Mouse (Mus musculus) thymus, postnatal 10 days (tissue): Measurements from ENCODE around the gene Cacng3.

ENCODE experiments used
- DNase-seq, 2 experiments: peaks; one replicate each; pipeline ENCODE4 v3.0.0; 2021; ENCODE audit warnings: low spot score in 2 of 2

The Cacng3 gene

DNA sequence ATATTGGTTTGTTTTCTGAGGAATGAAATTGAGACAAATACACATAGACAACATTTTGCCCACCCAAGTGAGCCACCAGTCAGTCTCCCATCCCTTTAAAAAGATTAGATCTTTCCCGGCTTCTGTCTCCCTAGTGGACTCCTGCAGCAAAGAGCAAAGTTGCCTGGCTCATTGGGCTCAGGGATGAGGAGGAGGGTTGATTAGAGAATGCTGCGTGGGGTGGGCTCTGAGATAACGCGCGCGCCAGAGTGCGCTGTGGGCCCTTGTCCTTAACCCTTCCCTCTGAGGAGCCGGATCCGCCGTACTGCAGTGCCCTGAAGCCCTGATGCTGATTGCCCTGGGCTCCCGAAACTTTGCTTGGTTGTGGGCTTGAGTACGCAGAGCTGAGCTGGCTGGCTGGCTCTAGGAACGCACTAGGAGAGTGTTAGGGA is at the start of gene Cacng3:
Gene Cacng3, plus strand, starts transcription at position 51 of the 431 bp plus-strand sequence.
- DNase-seq, result no peak

DNA sequence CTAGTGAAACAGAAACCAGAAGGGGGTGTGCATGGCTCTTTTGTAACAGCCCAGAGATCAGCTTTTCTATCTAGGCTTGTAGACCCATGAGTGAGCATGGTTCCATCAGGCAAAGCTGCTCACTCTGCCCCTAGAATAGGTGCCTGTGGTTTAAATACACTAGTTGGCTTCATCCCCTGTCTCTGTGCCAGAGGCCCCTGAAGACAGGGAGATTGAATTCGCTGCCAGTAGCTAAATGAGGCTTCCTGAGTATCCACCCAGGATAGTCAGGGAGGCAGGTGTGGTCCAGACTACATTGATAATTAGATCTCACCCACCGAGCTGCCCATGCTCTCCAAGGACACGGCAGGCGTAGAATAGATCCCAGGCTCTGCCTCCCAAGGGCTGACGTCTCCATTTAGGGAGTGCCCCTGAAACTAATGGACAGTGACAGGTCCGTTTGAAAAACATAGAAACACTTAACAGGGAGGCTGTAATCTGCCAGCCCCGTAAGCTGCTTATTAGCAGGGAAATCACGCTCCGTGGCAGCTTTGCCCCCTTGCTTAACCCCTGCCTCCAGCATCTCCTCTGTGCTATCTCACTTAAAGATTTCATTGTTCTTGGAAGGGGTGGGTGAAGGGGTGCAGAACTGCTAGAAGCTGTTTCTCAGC is 48.0 kb upstream of the Cacng3 start:
- DNase-seq, result no peak

DNA sequence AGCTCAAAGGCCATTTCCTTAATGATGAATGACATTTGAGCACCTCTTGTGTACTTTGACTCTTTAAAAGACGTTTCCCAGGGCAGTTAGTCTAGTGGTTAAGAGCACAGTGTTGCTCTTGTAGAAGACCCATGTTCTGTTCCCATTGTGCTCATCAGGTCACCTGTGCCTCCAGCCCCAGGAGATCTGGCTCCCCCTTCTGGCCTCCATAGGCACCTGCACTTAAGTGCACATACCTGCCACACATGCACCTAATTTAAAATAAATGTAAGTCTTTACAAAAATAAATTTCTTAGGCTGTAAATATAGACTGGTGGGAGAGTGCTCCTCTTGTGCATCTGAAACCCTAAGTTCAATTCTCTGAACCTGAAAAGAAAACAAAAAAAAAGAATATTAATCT is 46.5 kb upstream of the Cacng3 start:
- DNase-seq, result no peak

DNA sequence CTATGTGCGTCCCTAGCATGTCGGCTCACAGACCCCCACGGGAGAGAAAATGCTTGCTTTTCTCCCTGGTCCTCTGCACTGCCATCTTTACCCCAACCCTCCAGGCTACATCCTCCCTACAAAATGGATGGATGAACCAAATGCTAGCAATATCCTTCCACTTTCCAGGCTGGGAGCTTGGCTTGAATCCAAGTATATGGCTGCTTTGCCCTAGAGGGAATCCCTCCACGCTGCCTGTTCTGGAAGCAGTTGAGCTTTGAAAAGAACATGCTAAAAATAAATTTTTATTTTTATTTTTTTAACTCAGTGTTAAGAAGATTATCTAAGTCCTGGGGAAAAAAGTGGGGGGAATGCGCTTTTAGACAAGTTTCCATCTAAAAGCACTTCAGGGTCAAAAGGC is 42.2 kb upstream of the Cacng3 start:
- DNase-seq, result no peak

GRCm38 (mm10) chr7:122630386-122630785 is 39.9 kb upstream of the Cacng3 start:
- no peak for DNase-seq

DNA sequence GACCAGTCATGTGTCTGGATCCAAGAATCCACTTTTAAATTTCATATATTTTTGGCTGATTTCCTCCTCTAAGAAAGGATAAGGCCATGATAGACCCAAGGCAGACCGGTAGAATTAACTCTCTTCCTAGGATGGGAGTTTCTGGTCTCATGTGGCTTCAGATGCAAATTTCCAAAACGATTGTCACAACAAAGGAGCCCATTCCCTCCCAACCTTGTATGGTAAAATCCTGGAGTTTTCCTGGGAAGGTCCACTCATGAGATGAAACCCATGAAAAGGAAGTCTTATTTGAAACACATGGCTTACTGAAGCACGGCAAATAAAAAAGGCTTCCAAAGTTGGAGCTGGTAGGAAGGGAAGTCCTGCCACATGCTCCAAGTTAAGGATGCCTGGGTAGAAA is 39.1 kb upstream of the Cacng3 start:
- DNase-seq, result no peak

DNA sequence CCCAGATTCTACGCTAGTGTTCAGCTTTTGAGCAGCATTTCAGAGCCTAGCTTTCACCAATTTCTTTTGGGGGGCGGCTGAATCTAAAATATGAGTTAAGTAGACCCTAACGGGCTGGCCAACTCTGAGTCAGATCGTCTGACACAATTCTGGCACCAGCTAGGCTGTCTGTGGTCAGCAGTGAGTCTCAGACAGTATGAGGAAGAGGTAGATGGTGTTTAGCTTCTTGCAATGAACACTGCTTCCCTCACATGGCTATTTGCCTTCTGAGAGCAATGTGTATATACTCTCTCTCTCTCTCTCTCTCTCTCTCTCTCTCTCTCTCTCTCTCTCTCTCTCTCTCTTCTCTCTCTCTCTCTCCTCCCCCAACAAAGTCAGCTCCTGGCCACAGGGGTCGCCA is 37.3 kb upstream of the Cacng3 start:
- DNase-seq, result no peak

GRCm38 (mm10) chr7:122633463-122633862 is 36.8 kb upstream of the Cacng3 start:
- DNase-seq, result no peak

DNA sequence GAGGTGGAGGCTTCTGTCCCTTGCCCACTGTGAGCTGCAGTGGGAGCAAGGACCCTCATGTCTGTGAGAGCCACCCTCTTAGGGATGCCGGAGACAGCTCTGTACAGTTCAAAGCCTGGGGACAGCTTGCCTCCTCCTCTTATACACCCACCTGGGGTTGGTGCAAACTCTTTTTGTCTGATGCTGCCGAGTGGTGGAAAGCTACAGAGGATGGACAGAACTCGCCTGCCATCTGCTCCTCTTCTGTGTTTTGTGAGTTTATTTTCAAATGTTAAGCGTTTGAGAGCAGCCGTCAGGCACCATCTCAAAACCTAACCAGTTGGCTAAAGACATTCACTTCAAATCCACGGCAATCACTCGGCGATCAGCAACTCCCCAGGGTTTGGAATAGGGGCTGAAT is 26.6 kb upstream of the Cacng3 start:
- no peak for DNase-seq

- no peak for DNase-seq
These were observed 21.0 kb upstream of the Cacng3 start for GRCm38 (mm10) chr7:122649306-122649705.

DNA sequence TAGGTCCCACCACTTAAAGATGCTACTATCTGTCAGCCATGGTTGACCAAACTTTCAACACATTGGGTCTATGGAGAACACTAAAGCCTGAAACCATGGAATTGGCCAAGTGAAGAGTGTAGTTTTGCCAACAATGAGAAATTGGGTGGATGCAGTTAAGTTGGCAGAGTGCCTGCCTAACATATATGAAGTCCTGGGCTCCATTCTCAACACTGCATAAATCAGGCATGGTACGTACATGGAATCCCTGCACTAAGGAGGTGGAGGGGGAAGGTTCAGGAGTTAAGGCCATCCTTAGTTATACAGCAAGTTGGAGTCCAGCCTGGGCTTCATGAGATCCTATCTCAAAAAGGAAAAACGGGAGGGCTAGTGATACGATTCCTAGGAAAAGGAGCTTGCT is 17.8 kb upstream of the Cacng3 start:
- DNase-seq, result no peak

DNA sequence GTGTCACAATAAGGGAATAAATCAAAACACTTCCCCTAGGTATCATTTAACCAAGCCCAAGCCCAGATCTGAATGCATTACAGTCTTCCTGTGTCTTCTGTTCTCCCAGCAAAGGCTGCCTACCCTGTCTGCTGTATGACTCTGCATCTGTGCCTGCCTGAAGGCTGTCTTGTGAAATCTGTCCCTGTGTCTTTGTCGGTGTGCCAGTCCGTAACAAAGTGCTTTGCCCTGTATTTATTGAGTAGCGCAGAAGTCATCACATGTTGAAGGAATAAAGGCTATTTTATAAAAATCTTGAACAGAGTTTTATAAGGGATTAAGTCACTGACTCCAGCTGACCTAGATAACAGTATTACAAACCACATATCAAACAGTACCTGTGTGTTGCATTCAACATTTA is 13.6 kb upstream of the Cacng3 start:
- no peak for DNase-seq

DNA sequence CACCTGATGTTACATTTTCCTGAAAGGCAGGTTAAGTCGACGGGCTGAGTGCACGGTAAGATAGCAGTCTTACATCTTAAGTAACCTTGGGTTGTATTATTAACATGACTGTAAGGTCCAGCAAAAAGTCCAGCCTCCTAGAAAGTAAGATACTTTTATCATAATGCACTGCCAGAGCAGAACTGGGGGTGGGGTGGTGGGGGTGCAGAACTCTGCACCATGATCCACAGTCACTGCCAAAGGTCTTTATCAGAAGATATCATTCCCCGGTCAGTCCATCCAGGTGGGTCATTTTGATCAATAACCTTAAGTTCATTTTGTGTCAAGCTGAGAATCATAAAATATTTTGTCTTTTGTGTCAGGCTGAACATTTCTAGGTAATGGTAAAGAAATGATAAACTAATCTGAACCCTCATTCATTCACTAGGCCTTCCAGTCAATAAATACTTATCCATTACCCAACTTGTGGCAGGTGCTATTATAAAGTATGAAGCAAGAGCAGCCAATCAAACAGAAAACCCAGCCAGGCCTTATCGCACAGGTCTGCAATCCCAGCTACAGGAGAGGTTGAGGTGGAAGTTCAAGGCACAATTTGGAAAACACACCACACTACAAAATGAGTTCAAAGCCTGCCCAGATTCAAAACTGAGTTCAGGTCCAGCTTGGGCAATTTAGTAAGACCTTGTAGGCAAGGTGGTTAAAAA is 12.7 kb upstream of the Cacng3 start:
- no peak for DNase-seq

DNA sequence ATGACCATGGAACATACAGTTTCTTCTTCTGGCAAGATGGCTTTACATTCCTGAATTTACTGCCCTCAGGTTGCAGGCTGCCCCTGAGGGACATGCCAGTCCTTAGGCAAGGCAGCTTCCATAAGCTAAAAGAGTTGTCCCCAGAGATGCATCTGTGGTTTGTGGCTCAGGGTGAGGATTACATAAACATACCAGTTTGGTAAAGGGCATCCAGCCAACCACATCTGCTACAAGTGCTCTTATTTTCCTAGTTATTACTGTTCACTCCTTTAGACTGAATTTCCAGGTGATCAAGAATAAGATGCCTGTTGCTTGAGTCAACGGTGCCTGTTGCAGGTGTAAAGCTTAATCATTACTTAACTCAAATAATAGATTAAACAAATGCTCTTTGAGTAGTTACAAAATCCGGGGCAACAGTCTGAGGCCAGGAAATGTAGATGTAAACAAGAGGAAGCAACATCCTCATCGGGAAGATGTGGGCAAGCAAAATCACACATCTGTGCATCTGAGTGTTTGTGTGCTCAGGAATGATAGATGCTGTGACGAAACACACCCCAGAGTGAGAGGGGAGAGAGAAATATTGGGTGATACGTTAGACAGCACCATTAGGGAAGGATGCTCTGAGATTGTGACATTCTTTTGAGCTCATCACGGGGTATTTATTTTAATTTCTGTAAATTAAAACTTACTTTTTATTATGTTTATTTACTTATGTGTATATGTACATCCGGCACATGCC is 4.8 kb upstream of the Cacng3 start:
- DNase-seq, result no peak

- DNase-seq, result peak in 1 of 2 experiments; percentile 24
These were observed 2.4 kb upstream of the Cacng3 start for GRCm38 (mm10) chr7:122667903-122668302.

- peak; percentile 54 to 85 for DNase-seq
These were observed 765 bp downstream of the Cacng3 start for GRCm38 (mm10) chr7:122670873-122671641.

DNA sequence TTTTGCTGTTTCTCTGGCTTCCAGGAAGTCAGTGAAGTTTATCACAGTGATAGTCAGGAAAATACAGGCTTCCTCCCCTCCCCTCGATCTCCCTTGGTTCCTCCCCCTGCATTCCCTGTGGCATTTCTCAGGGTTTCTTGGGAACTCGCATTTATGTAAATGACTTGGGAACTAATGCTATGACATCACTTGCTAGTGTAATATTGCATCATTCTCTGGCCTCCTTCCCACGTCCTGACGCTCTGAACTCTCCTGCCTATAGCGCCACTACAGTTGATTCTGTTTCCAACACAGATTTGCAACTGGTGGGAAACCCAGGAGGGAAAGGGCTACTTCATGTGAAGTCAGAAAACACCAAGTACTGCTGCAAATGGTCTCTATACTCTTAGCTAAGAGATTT is 2.7 kb downstream of the Cacng3 start:
- no peak for DNase-seq

DNA sequence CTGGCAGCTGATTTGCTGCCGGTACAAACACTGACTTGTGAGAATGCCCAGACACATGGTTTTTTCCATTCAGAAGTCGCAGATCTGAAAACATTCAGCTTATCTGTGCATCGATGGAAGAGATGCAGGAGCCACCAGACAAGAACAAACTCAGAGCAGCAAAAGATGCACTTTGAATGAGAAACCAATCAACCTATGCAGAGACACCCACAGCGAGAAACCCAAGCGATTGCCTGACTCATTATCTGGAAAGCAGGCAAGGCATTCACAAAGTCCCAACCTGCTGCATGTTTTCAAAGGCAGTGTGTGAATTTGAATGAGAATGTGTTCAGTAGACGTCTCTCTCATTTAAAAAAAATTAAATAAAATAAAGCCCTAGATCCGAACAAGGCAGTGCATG is 4.9 kb downstream of the Cacng3 start:
- DNase-seq, result no peak

GRCm38 (mm10) chr7:122701751-122702150 is 31.5 kb downstream of the Cacng3 start:
- no peak for DNase-seq

GRCm38 (mm10) chr7:122702443-122702842 is 32.2 kb downstream of the Cacng3 start:
- no peak for DNase-seq

DNA sequence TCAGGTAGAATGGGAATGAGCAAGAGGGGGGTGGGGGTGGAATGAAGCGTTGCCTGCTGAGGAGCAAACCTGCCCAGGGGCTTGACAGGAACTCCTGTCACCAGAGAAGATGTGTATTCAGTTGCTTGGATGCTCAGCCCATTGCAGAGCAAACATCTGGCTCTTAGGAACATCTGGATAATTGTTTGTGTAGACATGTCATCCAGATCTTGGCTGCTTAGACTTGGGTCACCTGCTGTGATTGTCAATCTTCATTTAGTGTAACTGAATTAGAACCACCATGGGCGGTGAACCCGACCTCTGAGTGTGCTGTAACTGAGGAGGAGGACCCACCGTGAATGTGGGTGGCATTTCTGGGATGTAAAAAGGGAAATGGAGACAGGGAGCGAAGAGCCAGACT is 36.4 kb downstream of the Cacng3 start:
- DNase-seq, result no peak

GRCm38 (mm10) chr7:122716299-122716698 is 46.0 kb downstream of the Cacng3 start:
- DNase-seq, result no peak
